Mouse (Mus musculus) midbrain, postnatal 0 days (tissue): ENCODE results near the gene Scarb2. TPM values are rescaled to one million over a fixed set of nuclear protein-coding genes. Genes with fewer than 3 reads are reported as not detected.

Experiments
- ATAC-seq: fragments of 200-750 bp; cut with Nextera tagmentation; 2 replicates; pipeline ENCODE4 v1.8.0; 2017; ENCODE audit warnings: moderate number of reproducible peaks, mild to moderate bottlenecking, moderate TSS enrichment, moderate library complexity; ENCODE audit not compliant: low FRiP score
- DNase-seq: peaks from one replicate; pipeline ENCODE4 v3.0.0-alpha.2; 2015; ENCODE audit warnings: low spot score
- H3K27ac ChIP-seq: fragments of 300-500 bp; sonication (generic); 2 replicates; pipeline ENCODE4 v1.5.1; 2014; ENCODE audit warnings: low read depth, mild to moderate bottlenecking, low read length, mixed read lengths
- H3K27me3 ChIP-seq: fragments of 300-500 bp; sonication (generic); 2 replicates; pipeline ENCODE4 v1.6.1; 2014; ENCODE audit warnings: low read length, control low read depth, mixed read lengths; ENCODE audit not compliant: insufficient read depth
- H3K36me3 ChIP-seq: fragments of 300-500 bp; sonication (generic); 2 replicates; pipeline ENCODE4 v1.6.1; 2014; ENCODE audit warnings: low read length, control low read depth, mixed read lengths; ENCODE audit not compliant: insufficient read depth
- H3K4me1 ChIP-seq: fragments of 300-500 bp; sonication (generic); 2 replicates; pipeline ENCODE4 v1.6.1; 2014; ENCODE audit warnings: mild to moderate bottlenecking, control low read depth, antibody characterized with exemption, low read length, mixed read lengths; ENCODE audit not compliant: insufficient read depth
- H3K4me2 ChIP-seq: fragments of 300-500 bp; sonication (generic); 2 replicates; pipeline ENCODE4 v1.6.1; 2014; ENCODE audit warnings: low read depth, mild to moderate bottlenecking, low read length, mixed read lengths; ENCODE audit not compliant: poor library complexity, severe bottlenecking
- H3K4me3 ChIP-seq: fragments of 300-500 bp; sonication (generic); 2 replicates; pipeline ENCODE4 v1.5.1; 2014; ENCODE audit warnings: low read depth, mild to moderate bottlenecking, low read length, moderate library complexity
- H3K9ac ChIP-seq: fragments of 300-500 bp; sonication (generic); replicated peaks from 2 replicates; pipeline ENCODE4 v1.6.1; 2014; ENCODE audit warnings: mild to moderate bottlenecking, low read length, moderate library complexity, mixed read lengths; ENCODE audit not compliant: poor library complexity, severe bottlenecking
- H3K9me3 ChIP-seq: fragments of 300-500 bp; sonication (generic); 2 replicates; pipeline ENCODE4 v1.6.1; 2016; ENCODE audit warnings: low read length, control low read depth
- CTCF ChIP-seq: IDR thresholded peaks from 2 replicates; pipeline ENCODE4 v1.5.1; 2016; ENCODE audit warnings: antibody characterized with exemption, mild to moderate bottlenecking
- WGBS: fragments of 180-500 bp; shearing (Covaris S2); extraction: QIAGEN DNeasy Blood & Tissue Kit; methylation state at CpG from one replicate; pipeline ENCODE4 v1.1.7; 2014; 5-methylcytosine and 5-hydroxymethylcytosine counted together
- polyA plus RNA-seq: library from polyadenylated mRNA; unstranded; fragments of >200 nt; fragmentation: Nextera tagmentation; extraction: Ambion mirVana; gene quantifications from 2 replicates; pipeline ENCODE4 v1.2.1, GENCODE M21; 2015
- total RNA-seq: library from RNA; depleted of rRNA; stranded (reverse); fragments of >200 nt; gene quantifications from 2 replicates; pipeline ENCODE4 v1.2.3, GENCODE M21; 2014

Gene Scarb2
- total and polyA plus RNA-seq, 2 experiments from 2014 or later: 25.3 to 139 TPM

- H3K36me3 ChIP-seq: peaks cover 13% of the 10 kb centered on the region
- H3K4me2 ChIP-seq: no peak overlapping the region
- TF ChIP-seq CTCF: no peak
- H3K27me3 ChIP-seq: no peaks in the 10 kb centered on the region
- H3K9me3 ChIP-seq: no peaks in the 10 kb centered on the region
- H3K9ac ChIP-seq: no peak overlapping the region
- no peak for ATAC-seq
- no peak for DNase-seq
- no peak overlapping the region for H3K27ac ChIP-seq
- WGBS: 69% methylated on average over 7 of the region's 7 CpGs
- no peaks in the 10 kb centered on the region for H3K4me1 ChIP-seq
- H3K4me3 ChIP-seq: no peak overlapping the region
Measured at GRCm38 (mm10) chr5:92411461-92412140, 95.0 kb downstream of the Scarb2 start.

- Histone ChIP-seq H3K9ac (no peak overlapping the region; the same call in 1 of the 2 replicates), H3K27ac (no peak overlapping the region), H3K27me3 (no peaks in the 10 kb centered on the region), H3K4me1 (no peaks in the 10 kb centered on the region), H3K4me2 (no peak overlapping the region), H3K9me3 (no peaks in the 10 kb centered on the region), H3K36me3 (peaks cover 11% of the 10 kb centered on the region), H3K4me3 (no peak overlapping the region)
- DNase-seq (no peak), ATAC-seq (no peak)
- 84% methylated on average over 5 of the region's 5 CpGs for WGBS
- TF ChIP-seq CTCF: no peak
Measured at GRCm38 (mm10) chr5:92410486-92410885, 96.1 kb downstream of the Scarb2 start.

- ATAC-seq (no peak), DNase-seq (no peak)
- Histone ChIP-seq H3K36me3 (0 out of 2 replicates have a peak, but pooled peaks cover 5% of the 10 kb centered on the region), H3K27me3 (no peaks in the 10 kb centered on the region), H3K4me3 (no peak overlapping the region), H3K9ac (no peak overlapping the region), H3K9me3 (no peaks in the 10 kb centered on the region), H3K4me1 (no peaks in the 10 kb centered on the region), H3K4me2 (no peak overlapping the region), H3K27ac (no peak overlapping the region)
- WGBS: 83% methylated on average over 9 of the region's 9 CpGs
- no peak for TF ChIP-seq CTCF
Measured at GRCm38 (mm10) chr5:92409361-92410155, 97.1 kb downstream of the Scarb2 start.

- Histone ChIP-seq H3K27ac (no peak overlapping the region), H3K9ac (no peak overlapping the region), H3K4me1 (no peaks in the 10 kb centered on the region), H3K9me3 (no peaks in the 10 kb centered on the region), H3K4me3 (no peak overlapping the region), H3K27me3 (no peaks in the 10 kb centered on the region), H3K4me2 (no peak overlapping the region), H3K36me3 (no peaks in the 10 kb centered on the region)
- no peak for TF ChIP-seq CTCF
- ATAC-seq (no peak), DNase-seq (no peak)
- 24% methylated on average over 2 of the region's 2 CpGs for WGBS
Measured at GRCm38 (mm10) chr5:92404400-92404678, 102.3 kb downstream of the Scarb2 start.

- H3K4me1 ChIP-seq: no peaks in the 10 kb centered on the region
- no peaks in the 10 kb centered on the region for H3K36me3 ChIP-seq
- H3K4me3 ChIP-seq: no peak overlapping the region
- no peak overlapping the region for H3K4me2 ChIP-seq
- no peaks in the 10 kb centered on the region for H3K9me3 ChIP-seq
- DNase-seq: no peak
- no peak for TF ChIP-seq CTCF
- H3K27me3 ChIP-seq: no peaks in the 10 kb centered on the region
- whole genome bisulfite sequencing: 56% methylated on average over 10 of the region's 10 CpGs
- no peak overlapping the region for H3K9ac ChIP-seq
- no peak overlapping the region for H3K27ac ChIP-seq
- ATAC-seq: no peak
Measured at GRCm38 (mm10) chr5:92403562-92404399, 102.9 kb downstream of the Scarb2 start.
